Mouse (Mus musculus) liver, embryonic 12.5 days (tissue): ENCODE measurements around the gene Cemip2. TPM values are rescaled to one million over a fixed set of nuclear protein-coding genes. Genes with fewer than 3 reads are reported as not detected.
A peak's percentile ranks its signal among the peaks of the same experiment; 100 is the strongest.

ENCODE experiments used
- ATAC-seq: fragments of 200-750 bp; cut with Nextera tagmentation; 2 replicates; pipeline ENCODE4 v1.8.0; 2017; ENCODE audit warnings: moderate number of reproducible peaks, mild to moderate bottlenecking, moderate library complexity
- H3K27ac ChIP-seq: fragments of 300-500 bp; sonication (generic); 2 replicates; pipeline ENCODE4 v1.5.1; 2016; ENCODE audit warnings: mild to moderate bottlenecking
- H3K27me3 ChIP-seq: fragments of 300-500 bp; sonication (generic); replicated peaks from 2 replicates; pipeline ENCODE4 v1.6.1; 2016; ENCODE audit warnings: mild to moderate bottlenecking, moderate library complexity
- H3K36me3 ChIP-seq: fragments of 300-500 bp; sonication (generic); 2 replicates; pipeline ENCODE4 v1.6.1; 2016; ENCODE audit warnings: mild to moderate bottlenecking, moderate library complexity
- H3K4me1 ChIP-seq: fragments of 300-500 bp; sonication (generic); 2 replicates; pipeline ENCODE4 v1.6.1; 2016
- H3K4me2 ChIP-seq: fragments of 300-500 bp; sonication (generic); 2 replicates; pipeline ENCODE4 v1.6.1; 2016; ENCODE audit warnings: mild to moderate bottlenecking, moderate library complexity
- H3K4me3 ChIP-seq: fragments of 300-500 bp; sonication (generic); 2 replicates; pipeline ENCODE4 v1.5.1; 2016; ENCODE audit warnings: mild to moderate bottlenecking, moderate library complexity
- H3K9ac ChIP-seq: fragments of 300-500 bp; sonication (generic); 2 replicates; pipeline ENCODE4 v1.6.1; 2016; ENCODE audit warnings: mild to moderate bottlenecking, moderate library complexity
- H3K9me3 ChIP-seq: fragments of 300-500 bp; sonication (generic); replicated peaks from 2 replicates; pipeline ENCODE4 v1.6.1; 2016; ENCODE audit warnings: mild to moderate bottlenecking, moderate library complexity
- WGBS: fragments of 180-500 bp; shearing (Covaris S2); methylation state at CpG from one replicate; pipeline ENCODE4 v1.1.7; 2016; ENCODE audit not compliant: insufficient replicate concordance; 5-methylcytosine and 5-hydroxymethylcytosine counted together
- polyA plus RNA-seq: library from polyadenylated mRNA; unstranded; fragments of >200 nt; fragmentation: Nextera tagmentation; extraction: Ambion mirVana; gene quantifications from 2 replicates; pipeline ENCODE4 v1.2.1, GENCODE M21; 2016

Cemip2 gene
- polyA plus RNA-seq, 1 experiment from 2014 or later: 13.7 TPM

GRCm38 (mm10) chr19:21794569-21794968 lies 16.4 kb downstream of the Cemip2 start:
- Histone ChIP-seq H3K9ac (no peak overlapping the region), H3K4me2 (no peak overlapping the region), H3K9me3 (no peaks in the 10 kb centered on the region), H3K4me1 (peaks cover 18% of the 10 kb centered on the region), H3K27ac (no peak overlapping the region), H3K27me3 (no peaks in the 10 kb centered on the region), H3K4me3 (no peak overlapping the region), H3K36me3 (peaks cover 17% of the 10 kb centered on the region)
- 78% methylated on average over 3 of the region's 3 CpGs for WGBS
- no peak for ATAC-seq

GRCm38 (mm10) chr19:21796333-21796732 lies 18.2 kb downstream of the Cemip2 start:
- Histone ChIP-seq H3K9me3 (no peaks in the 10 kb centered on the region), H3K9ac (no peak overlapping the region), H3K4me1 (peaks cover 33% of the 10 kb centered on the region), H3K4me3 (no peak overlapping the region), H3K4me2 (no peak overlapping the region), H3K27me3 (no peaks in the 10 kb centered on the region), H3K36me3 (peaks cover 17% of the 10 kb centered on the region), H3K27ac (no peak overlapping the region)
- WGBS: 54% methylated on average over 5 of the region's 5 CpGs
- ATAC-seq: no peak

- H3K9me3 ChIP-seq: no peaks in the 10 kb centered on the region
- H3K27ac ChIP-seq: peak overlapping the region; percentile 81; the same call in 1 of the 2 replicates
- no peak overlapping the region for H3K4me3 ChIP-seq
- peaks cover 33% of the 10 kb centered on the region for H3K4me1 ChIP-seq
- 64% methylated on average over 3 of the region's 3 CpGs for WGBS
- no peak overlapping the region for H3K9ac ChIP-seq
- H3K36me3 ChIP-seq: peaks cover 34% of the 10 kb centered on the region
- peak overlapping the region; percentile 61 for H3K4me2 ChIP-seq
- H3K27me3 ChIP-seq: no peaks in the 10 kb centered on the region
- ATAC-seq: no peak
These were observed 20.6 kb downstream of the Cemip2 start for GRCm38 (mm10) chr19:21798700-21799099.

GRCm38 (mm10) chr19:21799410-21800373 lies 21.6 kb downstream of the Cemip2 start:
- 0 out of 2 replicates have a peak overlapping the region, but pooled peaks have one; percentile 8 for H3K4me3 ChIP-seq
- peak overlapping the region; percentile 42 for H3K9ac ChIP-seq
- peak; percentile 90 for ATAC-seq
- no peaks in the 10 kb centered on the region for H3K27me3 ChIP-seq
- H3K4me1 ChIP-seq: peaks cover 33% of the 10 kb centered on the region
- no peaks in the 10 kb centered on the region for H3K9me3 ChIP-seq
- 26% methylated on average over 13 of the region's 13 CpGs for WGBS
- peak overlapping the region; percentile 61 for H3K4me2 ChIP-seq
- H3K27ac ChIP-seq: peak overlapping the region; percentile 81
- H3K36me3 ChIP-seq: peaks cover 40% of the 10 kb centered on the region

DNA sequence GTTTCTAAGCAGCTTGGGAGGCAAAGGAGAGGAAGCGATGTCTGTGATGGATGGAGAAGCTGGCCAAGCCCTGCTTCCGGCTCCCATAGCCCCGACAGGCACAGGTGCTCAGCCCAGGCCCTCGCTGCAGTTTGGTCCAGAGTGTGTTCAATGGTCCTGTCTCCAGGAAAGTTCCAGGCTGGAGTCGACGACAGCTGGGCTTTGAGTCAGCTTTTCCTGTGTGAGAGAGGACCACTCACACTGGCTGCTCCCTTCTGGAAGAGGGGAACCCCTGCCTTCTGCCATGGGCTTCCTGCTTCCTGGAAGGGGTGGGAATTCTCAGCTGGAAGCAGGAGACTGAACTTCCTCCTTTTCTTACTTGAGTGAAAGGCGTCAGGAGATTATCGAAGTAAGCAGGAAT lies 26.3 kb downstream of the Cemip2 start:
- H3K4me2 ChIP-seq: no peak overlapping the region
- H3K4me1 ChIP-seq: peaks cover 16% of the 10 kb centered on the region
- H3K27ac ChIP-seq: no peak overlapping the region
- no peaks in the 10 kb centered on the region for H3K27me3 ChIP-seq
- no peaks in the 10 kb centered on the region for H3K9me3 ChIP-seq
- peaks cover 70% of the 10 kb centered on the region for H3K36me3 ChIP-seq
- H3K9ac ChIP-seq: no peak overlapping the region
- WGBS: 71% methylated on average over 8 of the region's 8 CpGs
- no peak overlapping the region for H3K4me3 ChIP-seq
- ATAC-seq: no peak

- ATAC-seq: no peak
- Histone ChIP-seq H3K36me3 (peaks cover 78% of the 10 kb centered on the region), H3K27ac (no peak overlapping the region), H3K4me2 (no peak overlapping the region), H3K9me3 (no peaks in the 10 kb centered on the region), H3K4me1 (peaks cover 8% of the 10 kb centered on the region), H3K4me3 (no peak overlapping the region), H3K27me3 (no peaks in the 10 kb centered on the region), H3K9ac (no peak overlapping the region)
- WGBS: 81% methylated on average over 3 of the region's 3 CpGs
These were observed 27.2 kb downstream of the Cemip2 start for GRCm38 (mm10) chr19:21805305-21805704.

GRCm38 (mm10) chr19:21810135-21810534 lies 32.0 kb downstream of the Cemip2 start:
- no peak overlapping the region for H3K4me2 ChIP-seq
- no peak overlapping the region for H3K4me3 ChIP-seq
- WGBS: 84% methylated on average over 5 of the region's 5 CpGs
- H3K4me1 ChIP-seq: no peaks in the 10 kb centered on the region
- H3K27me3 ChIP-seq: no peaks in the 10 kb centered on the region
- H3K9ac ChIP-seq: no peak overlapping the region
- peaks cover 77% of the 10 kb centered on the region for H3K36me3 ChIP-seq
- no peak overlapping the region for H3K27ac ChIP-seq
- H3K9me3 ChIP-seq: no peaks in the 10 kb centered on the region
- no peak for ATAC-seq

DNA sequence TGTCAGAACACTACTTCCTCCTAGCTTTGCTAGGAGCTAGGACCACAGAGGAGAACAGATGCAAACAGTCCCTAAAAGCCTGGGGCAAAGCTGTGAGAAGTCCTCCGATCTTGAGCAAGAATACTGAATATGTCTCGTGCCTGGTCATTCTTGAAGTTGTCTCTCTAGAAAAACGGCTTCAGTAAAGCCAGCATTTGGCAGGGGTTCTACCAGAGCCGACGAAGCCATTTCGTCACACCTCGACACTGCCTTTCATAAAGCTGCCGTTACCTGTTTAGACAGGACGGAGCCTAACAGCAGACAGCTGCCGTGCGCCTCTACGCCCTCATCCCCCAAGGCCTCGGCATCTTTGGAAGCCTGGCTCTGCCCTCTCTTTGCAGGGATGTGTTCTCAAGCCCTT lies 35.4 kb downstream of the Cemip2 start:
- Histone ChIP-seq H3K36me3 (peaks cover 67% of the 10 kb centered on the region), H3K4me2 (no peak overlapping the region), H3K4me1 (no peaks in the 10 kb centered on the region), H3K9me3 (no peaks in the 10 kb centered on the region), H3K4me3 (no peak overlapping the region), H3K9ac (no peak overlapping the region), H3K27ac (no peak overlapping the region), H3K27me3 (no peaks in the 10 kb centered on the region)
- ATAC-seq: no peak
- WGBS: 83% methylated on average over 13 of the region's 13 CpGs

GRCm38 (mm10) chr19:21814433-21815020 lies 36.4 kb downstream of the Cemip2 start:
- Histone ChIP-seq H3K36me3 (peaks cover 65% of the 10 kb centered on the region), H3K4me2 (no peak overlapping the region), H3K9ac (no peak overlapping the region), H3K4me1 (no peaks in the 10 kb centered on the region), H3K27me3 (no peaks in the 10 kb centered on the region), H3K9me3 (no peaks in the 10 kb centered on the region), H3K27ac (no peak overlapping the region), H3K4me3 (no peak overlapping the region)
- no peak for ATAC-seq
- 74% methylated on average over 8 of the region's 8 CpGs for WGBS

DNA sequence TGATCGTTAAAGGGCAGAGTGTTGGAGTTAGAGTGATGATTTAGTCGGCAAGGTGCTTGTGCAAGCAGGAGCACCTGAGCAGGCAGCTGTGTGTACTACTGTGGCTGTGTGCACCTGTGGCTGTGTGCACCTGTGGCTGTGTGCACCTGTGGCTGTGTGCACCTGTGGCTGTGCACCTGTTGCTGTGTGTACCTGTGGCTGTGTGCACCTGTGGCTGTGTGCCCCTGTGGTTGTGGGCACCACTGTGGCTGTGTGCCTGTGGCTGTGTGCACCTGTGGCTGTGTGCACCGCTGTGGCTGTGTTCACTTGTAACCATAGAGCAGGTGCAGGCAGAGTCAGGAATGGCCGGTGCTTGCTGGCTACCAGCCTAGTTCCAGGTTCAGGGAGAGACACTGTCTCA lies 38.1 kb downstream of the Cemip2 start:
- no peaks in the 10 kb centered on the region for H3K27me3 ChIP-seq
- no peaks in the 10 kb centered on the region for H3K9me3 ChIP-seq
- WGBS: 81% methylated on average over 4 of the region's 4 CpGs
- H3K4me2 ChIP-seq: no peak overlapping the region
- H3K27ac ChIP-seq: no peak overlapping the region
- H3K4me3 ChIP-seq: no peak overlapping the region
- no peaks in the 10 kb centered on the region for H3K4me1 ChIP-seq
- peaks cover 52% of the 10 kb centered on the region for H3K36me3 ChIP-seq
- ATAC-seq: no peak
- H3K9ac ChIP-seq: no peak overlapping the region

- H3K4me3 ChIP-seq: no peak overlapping the region
- no peaks in the 10 kb centered on the region for H3K4me1 ChIP-seq
- no peak for ATAC-seq
- H3K9ac ChIP-seq: no peak overlapping the region
- H3K27me3 ChIP-seq: no peaks in the 10 kb centered on the region
- H3K27ac ChIP-seq: no peak overlapping the region
- 82% methylated on average over 14 of the region's 14 CpGs for WGBS
- H3K36me3 ChIP-seq: peaks cover 33% of the 10 kb centered on the region
- H3K9me3 ChIP-seq: no peaks in the 10 kb centered on the region
- H3K4me2 ChIP-seq: no peak overlapping the region
These were observed 40.0 kb downstream of the Cemip2 start for GRCm38 (mm10) chr19:21818021-21818725.

DNA sequence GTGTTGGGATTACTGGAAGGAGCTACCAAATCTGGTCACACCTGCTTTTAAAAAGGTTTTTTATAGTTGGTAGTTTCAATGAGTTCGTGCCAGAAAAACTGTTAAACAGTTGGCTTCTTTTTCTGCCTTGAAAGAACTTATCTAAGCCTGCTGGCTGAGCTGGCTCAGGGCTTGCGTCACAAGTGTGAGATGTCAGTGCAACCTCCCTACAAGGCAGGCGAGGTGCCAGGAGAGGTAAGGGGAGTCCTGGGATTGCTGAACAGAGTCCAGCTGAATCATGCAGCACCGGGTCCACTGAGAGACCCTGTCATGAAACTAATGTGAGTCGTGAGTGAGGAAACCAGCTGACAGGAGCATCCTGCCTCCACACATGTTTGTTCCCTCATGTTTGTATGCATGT lies 41.4 kb downstream of the Cemip2 start:
- Histone ChIP-seq H3K27me3 (no peaks in the 10 kb centered on the region), H3K27ac (no peak overlapping the region), H3K36me3 (peaks cover 28% of the 10 kb centered on the region), H3K9ac (no peak overlapping the region), H3K9me3 (no peaks in the 10 kb centered on the region), H3K4me1 (no peaks in the 10 kb centered on the region), H3K4me3 (no peak overlapping the region), H3K4me2 (no peak overlapping the region)
- WGBS: 54% methylated on average over 5 of the region's 5 CpGs
- ATAC-seq: no peak
